Mouse (Mus musculus): ENCODE data around the gene Dnase1l2.

- TF ChIP-seq EP300 (IDR thresholded peaks at IDR 0.05) (no peak), CTCF (IDR thresholded peaks at IDR 0.05) (no peak)
Measured at GRCm38 (mm10) chr17:24402371-24402770, 40.5 kb downstream of the Dnase1l2 start.
